Mouse (Mus musculus) brown adipose tissue, adult 24 weeks (tissue): ENCODE measurements around the gene Acvrl1. TPM values are rescaled to one million over a fixed set of nuclear protein-coding genes. Genes with fewer than 3 reads are reported as not detected.

ENCODE experiments used
- H3K27ac ChIP-seq: fragments of 200-500 bp; replicated peaks from 2 replicates; pipeline ENCODE4 v1.5.1; 2012; ENCODE audit warnings: low read depth, mild to moderate bottlenecking, low read length
- H3K4me1 ChIP-seq: fragments of 200-500 bp; 2 replicates; pipeline ENCODE4 v1.6.1; 2012; ENCODE audit warnings: low read length, mixed read lengths; ENCODE audit not compliant: control insufficient read depth, insufficient read depth, insufficient read length
- H3K4me3 ChIP-seq: fragments of 200-500 bp; 2 replicates; pipeline ENCODE4 v1.5.1; 2012; ENCODE audit warnings: low read depth, mild to moderate bottlenecking, low read length, moderate library complexity; ENCODE audit not compliant: insufficient read depth
- polyA plus RNA-seq: library from polyadenylated mRNA; stranded (reverse); fragments of >200 nt; gene quantifications from 2 replicates; pipeline ENCODE4 v1.2.4, GENCODE M21; 2012; ENCODE audit not compliant: missing spikeins, insufficient read depth, insufficient read length

Gene Acvrl1
- polyA plus RNA-seq, 1 experiment: 9.4 TPM

DNA sequence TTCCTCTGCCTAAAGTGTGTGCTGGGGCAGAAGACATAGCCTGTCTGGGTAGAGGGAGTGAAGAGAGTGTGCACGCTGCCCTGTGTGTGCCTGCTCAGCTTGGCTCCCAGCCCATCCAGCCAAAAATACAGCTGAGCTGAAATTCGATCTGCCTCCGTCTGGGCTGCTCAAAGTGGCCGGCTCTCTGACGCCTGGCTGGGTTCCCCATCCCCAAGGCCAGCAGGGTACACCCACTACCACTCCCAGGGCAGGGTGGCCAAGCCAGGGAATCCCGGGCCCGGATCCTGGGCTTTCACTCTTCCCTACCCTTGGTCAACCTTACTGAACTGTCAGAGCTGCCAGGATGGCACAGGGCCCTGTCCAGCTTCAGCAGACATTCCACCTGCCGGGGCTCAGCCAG is 15.2 kb downstream of the Acvrl1 start:
- H3K4me3 ChIP-seq: no peak overlapping the region
- peaks cover 9% of the 10 kb centered on the region for H3K4me1 ChIP-seq
- H3K27ac ChIP-seq: no peak overlapping the region

DNA sequence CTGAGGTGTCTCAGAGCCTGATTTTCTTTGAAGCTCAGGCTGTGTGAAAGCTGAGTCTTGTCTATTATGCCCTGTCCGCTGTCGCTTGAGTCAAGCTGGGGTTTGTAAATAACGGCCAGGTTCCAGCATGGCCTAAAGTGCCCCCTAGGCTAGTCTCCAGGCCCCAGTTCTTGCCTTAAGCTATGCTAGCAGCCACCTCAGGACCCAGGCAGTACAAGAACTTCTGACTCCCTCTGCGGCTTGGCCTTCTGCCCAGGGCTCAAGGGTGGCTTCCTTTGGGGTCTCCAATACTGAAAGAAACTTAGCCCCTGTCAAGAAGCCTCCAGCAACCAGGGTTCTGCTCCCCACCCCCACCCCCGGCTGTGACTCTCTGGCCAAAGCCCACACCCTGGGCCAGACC is 15.9 kb downstream of the Acvrl1 start:
- peaks cover 9% of the 10 kb centered on the region for H3K4me1 ChIP-seq
- peak overlapping the region; percentile 4; the same call in 1 of the 2 replicates for H3K27ac ChIP-seq

DNA sequence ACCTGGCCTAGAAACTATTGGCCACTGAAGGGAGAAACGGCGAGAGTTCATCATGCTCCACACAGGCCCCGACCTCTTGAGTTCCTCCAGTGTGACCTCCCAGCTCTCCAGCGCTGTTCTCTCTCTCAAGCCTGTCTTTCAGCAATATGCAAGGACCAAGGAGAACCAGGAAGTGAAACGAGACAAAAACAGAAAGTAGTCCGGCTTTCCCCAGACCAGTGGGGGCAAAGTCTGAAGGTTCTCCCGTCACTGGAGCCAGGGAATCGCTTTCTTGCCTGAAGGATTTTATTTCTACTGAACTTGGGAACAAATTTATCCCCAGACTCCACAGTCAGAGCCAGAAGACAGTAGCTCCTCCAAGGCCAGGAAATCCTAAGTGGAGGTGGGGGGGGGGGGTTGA is 16.5 kb downstream of the Acvrl1 start:
- H3K27ac ChIP-seq: peak overlapping the region; percentile 4
- 0 out of 2 replicates have a peak overlapping the region, but pooled peaks have one; percentile 6 for H3K4me3 ChIP-seq
- peaks cover 9% of the 10 kb centered on the region for H3K4me1 ChIP-seq

More for the DNA sequence above, 15.9 kb downstream of the Acvrl1 start:
- no peak overlapping the region for H3K4me3 ChIP-seq

DNA sequence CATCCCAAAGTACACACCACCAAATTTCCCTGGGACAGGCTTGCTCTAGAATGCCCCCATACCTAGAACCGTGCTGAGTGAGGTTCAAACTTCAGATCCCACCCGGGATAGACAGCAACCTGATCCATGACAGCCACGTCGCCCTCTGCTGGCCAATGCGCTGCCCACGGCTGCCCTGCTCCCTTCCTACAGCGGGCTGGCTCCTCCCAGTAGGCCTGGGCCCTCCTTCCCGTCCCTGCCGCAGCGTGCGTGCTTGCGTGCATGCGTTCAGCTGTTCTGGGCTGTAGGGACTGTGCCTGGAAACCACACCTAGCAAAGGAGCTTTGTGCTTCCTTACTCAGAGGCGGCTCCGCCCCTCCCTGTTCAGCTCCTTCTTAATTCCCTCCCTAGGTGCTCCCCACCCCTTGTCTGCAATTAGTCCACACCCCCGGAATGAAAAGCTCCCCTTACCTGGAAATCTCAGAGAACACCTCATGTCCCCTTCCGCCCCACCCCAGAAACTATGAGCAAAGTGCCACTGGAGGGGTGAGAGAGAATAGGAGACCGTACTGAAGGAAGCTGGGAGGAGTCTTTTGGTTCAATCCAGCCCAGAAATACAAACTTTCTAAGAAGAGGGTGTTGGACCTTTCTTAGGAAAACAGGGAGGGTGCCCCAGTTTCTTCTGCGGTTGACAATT is 17.2 kb downstream of the Acvrl1 start:
- H3K4me1 ChIP-seq: peaks cover 9% of the 10 kb centered on the region
- peak overlapping the region; percentile 61 for H3K27ac ChIP-seq
- H3K4me3 ChIP-seq: peak overlapping the region; percentile 39

DNA sequence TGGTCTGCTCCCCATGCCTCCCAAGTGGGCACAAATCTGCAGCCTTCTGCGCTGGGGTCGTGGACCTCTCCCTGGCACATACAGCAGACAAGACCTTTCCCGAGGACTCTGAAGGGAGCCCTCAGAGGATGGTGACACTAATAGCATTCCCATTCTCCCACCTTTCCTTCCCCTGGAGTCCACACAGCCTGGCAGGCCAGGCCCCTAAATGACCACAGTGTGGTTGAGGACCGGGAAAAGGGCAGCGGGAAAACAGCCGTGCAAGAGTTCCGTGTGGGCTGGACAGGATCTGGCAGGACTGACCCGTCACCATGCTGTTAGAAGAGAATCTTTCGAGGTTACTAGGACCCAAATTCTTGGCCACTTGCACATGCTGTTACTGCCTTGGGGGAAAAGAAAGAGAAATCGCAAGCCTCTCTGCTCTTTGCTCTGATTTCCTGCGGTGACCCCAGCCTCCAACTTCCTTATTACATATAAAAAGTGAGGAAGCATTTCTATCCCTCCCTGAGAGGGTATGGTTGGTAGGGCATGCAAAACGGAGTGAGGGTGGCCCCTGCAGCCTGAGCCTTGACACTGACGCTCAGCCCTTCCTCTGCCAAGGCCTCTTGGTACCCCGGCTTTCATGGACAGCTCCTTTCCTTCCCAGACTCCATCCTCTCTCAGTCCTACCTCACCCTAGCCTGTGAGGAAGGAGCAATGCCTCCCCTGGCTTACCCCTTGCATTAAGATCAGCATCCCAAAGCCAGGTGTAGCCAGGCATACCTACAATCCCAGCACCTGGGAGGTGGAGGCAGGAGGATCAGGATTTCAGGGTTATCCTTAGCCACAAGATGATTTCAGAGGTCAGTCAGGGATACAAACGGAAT is 18.0 kb downstream of the Acvrl1 start:
- Histone ChIP-seq H3K4me3 (peak overlapping the region; percentile 39), H3K27ac (peak overlapping the region; percentile 61), H3K4me1 (peaks cover 9% of the 10 kb centered on the region)

DNA sequence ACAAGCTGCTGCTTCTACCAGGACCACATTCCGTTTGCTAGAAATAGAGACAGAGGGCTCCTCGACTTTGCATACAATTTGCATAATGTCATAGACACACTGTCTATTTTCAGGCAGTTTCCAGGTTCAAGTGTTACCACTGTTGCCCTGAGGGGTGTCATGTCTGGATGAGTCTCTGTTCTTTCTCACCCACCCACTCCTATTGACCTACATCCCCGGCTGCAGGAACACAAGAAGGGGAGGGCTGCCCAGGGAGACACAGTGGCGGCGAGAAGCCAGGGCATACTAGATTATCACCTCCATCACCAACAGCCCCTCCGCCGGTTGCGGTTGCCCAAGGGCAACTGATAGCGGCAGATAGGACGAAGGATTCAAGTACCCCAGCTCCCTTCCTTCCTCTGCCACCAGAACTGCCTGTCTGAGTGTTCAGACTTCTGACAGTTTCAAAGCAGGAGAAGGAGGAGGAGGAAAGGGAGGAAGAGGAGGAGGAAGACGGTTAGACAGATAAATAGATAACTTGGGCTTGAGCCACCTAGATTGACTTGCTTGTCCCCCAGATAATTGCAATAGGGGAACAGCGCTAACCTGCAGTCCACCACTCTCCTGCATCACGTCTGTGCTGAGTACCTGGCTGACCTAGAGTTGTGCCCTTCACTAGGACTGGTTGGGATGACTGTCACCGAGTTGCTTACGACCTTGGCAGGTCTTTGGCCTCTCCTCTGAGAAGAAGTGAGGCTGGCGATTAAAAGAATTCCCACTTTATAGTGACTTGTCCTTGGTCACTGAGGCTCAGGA is 19.0 kb downstream of the Acvrl1 start:
- Histone ChIP-seq H3K27ac (no peak overlapping the region), H3K4me1 (peaks cover 9% of the 10 kb centered on the region), H3K4me3 (no peak overlapping the region)

DNA sequence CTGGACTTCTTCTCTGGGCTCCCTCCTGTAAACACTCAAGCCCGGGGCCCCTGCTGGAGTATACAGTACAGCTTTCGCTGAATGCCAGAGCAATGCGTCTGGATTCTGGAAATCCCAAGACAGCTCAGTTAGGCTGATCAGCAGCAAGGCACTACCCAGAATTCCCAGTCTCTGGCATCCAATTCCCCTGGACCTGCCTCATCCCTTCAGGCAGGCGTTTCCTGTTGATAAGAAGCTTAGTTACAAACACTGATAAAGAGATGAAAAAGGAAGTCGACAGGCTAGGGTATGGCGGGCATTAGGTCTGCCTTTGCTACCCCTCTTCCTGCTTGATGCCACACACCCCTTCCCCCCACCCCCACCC is 19.6 kb downstream of the Acvrl1 start:
- H3K4me1 ChIP-seq: peaks cover 9% of the 10 kb centered on the region
- no peak overlapping the region for H3K27ac ChIP-seq
- no peak overlapping the region for H3K4me3 ChIP-seq

DNA sequence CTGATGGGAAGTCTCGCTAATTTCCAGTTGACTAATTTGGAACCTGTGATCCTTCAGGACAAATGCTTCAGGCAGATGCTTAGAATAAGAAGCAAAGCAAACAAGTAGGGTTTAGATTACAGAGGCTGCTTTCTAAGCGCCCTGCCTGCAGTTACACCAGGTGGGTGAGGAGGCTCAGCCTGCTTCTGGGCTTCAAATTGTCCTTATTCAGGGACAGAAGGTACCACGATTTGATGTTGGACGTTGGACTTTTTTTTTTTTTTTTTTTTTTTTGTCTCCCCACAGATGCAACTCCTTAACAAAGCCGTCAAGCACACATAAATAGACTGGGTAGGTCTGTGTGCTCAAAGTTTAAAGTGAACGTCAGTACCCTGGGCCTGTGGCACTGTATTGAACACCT is 20.3 kb downstream of the Acvrl1 start:
- Histone ChIP-seq H3K4me1 (peaks cover 9% of the 10 kb centered on the region; the same call in 1 of the 2 replicates), H3K4me3 (no peak overlapping the region), H3K27ac (no peak overlapping the region)

DNA sequence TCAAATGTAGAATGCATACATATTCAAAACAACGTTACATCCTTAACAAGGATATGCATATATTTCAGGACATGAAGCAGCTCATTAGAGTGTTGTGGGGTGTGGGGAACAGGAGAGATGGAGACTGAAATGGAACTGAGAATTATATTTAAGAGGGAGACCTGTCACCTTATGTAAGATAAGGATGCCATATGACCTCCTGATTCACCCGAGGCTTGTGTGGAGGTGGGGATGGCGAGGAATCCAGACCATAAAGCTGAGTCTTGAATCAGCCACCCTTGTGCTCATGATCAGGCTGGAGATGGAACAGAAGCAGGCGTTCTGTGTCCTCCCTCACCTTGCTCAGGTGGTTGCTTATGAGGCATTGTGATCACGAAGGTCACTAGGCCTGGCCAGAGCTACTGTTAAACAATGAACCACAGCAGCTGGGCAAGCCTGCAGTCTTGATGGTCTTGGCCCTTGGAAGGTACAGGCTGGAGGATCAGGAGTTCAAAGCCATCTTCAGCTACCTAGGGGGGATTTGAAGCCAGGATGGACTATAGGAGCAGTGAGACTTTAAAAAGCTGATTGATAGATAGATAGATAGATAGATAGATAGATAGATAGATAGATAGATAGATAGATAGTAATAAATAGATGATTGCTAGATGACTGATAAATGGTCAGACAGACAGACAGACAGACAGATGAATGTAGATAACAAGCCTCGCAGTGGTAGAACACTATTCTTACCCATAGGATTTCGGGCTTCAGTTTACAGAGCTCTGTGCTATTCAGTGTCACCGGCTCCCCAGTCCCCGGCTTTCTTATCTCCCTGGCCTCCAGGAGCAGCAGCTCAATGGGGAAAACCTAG is 23.3 kb downstream of the Acvrl1 start:
- Histone ChIP-seq H3K27ac (no peak overlapping the region), H3K4me1 (peaks cover 2% of the 10 kb centered on the region; the same call in 1 of the 2 replicates), H3K4me3 (no peak overlapping the region)

DNA sequence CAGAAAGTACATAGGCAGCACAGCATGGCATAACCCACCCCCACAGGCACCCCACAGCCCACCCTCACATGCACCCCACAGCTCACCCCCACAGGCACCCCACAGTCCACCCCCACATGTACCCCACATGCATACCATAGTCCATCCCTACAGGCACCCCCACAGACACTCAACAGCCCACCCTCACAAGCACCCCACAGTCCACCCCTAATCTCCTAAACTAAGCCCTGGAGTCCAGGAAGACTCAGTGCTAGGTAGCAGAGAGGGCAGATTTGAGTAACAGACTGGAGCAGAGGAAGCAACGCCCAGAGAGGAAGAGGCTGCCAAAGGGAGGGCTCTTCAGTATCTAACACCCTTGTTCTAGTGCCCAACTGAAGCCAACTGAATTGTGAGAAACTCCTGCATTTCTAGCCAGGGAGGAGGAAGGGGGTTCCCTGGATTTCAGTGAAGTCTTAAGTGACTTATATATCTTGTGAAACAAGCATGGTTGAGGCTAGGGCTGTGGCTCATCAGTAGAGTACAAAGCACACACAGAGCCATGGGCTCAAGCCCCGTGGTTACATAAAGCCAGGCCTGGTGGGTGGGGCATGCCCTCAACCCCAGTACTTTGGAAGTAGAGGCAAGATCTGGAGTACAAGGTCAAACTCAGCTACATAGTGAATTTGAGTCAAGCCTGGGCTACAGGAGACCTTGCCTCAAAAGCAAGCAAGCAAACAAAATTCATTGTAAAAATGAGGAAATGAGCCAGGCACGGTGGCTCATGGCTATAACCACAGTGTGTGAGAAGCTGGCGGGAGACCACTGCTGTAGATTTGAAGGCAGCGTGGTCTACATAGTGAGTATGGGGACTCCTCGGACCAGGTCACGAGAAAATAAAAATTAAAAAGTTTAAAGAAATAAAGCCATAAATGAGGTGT is 26.6 kb downstream of the Acvrl1 start:
- H3K4me3 ChIP-seq: no peak overlapping the region
- H3K27ac ChIP-seq: no peak overlapping the region
- no peaks in the 10 kb centered on the region for H3K4me1 ChIP-seq

DNA sequence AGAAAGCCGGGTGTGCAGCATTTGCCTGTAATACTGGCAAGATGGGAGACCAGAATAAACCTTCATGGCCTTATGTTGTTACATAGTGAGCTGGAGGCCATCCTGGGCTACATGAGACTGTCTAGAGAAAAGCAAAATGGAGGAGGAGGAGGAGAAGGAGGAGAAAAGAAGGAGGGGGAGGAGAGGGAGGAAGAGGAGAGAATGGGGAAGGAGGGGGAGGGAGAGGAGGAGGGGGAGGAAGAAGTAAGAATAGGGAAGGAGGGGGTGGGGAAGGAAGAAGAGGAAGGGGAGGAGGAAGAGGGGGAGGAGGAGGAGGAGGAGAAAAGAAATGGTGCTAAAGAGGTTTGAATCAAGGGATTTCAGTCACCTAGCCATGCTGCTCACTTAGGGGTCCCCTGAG is 31.8 kb downstream of the Acvrl1 start:
- H3K4me3 ChIP-seq: no peak overlapping the region
- no peak overlapping the region for H3K27ac ChIP-seq
- H3K4me1 ChIP-seq: no peaks in the 10 kb centered on the region

DNA sequence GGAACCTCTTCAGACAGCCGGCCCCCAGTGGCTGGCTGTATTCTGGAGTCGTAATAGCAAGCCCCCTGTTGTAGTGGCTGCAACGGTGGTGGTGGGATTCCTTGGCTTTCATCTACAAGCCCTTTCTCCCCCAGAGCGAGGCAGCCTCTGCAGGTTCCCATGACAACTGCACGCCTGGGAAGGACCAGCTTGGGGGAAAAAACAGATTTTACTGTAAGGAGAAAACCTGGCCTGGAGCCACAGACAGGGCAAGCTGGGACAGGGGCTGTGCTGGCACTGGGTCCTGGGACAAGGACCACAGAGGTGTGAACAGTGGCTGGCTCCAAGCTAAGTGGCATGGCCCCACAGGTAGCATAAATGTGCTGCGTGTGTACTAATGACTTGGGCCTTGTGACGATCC is 32.3 kb downstream of the Acvrl1 start:
- Histone ChIP-seq H3K27ac (no peak overlapping the region), H3K4me1 (no peaks in the 10 kb centered on the region), H3K4me3 (no peak overlapping the region)

DNA sequence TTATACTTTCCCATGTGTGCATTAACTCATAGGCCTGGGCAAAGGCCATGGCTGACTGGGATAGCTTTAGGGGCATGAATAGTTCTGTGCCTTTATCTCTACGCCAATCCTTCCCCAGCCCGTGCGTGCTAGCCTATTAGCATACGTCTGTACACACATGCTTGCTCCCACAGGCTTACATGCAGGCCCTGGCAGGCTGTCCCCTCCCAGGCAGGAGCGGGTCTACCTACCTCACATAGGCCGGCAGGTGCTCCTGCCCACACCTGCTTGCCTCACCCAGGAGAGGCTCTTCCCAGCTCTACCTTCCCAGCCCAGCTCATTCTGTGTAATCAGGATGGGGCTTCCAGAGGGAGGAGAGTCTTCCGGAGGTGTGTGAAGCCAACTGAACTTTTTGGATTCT is 33.2 kb downstream of the Acvrl1 start:
- Histone ChIP-seq H3K4me1 (no peaks in the 10 kb centered on the region), H3K4me3 (no peak overlapping the region), H3K27ac (no peak overlapping the region)

DNA sequence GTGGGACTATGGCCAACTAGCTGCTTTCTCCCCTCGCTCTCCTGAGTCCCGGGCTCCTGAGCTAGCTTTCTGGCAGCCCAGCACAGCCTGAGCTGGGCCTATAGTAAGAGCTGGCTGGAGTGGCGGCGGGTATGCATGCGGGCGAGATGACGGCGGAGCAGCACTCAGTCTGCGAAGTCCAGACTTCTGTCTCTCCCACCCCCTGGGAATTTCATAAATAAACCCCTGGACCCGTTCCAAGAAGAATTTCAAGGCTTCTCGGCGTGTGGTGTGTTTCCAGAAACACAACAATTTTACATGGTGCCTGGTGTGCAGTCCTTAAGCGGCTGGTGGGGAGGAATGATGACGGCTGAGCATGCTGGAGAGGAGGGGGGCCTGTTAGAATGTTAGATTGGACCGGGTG is 34.7 kb downstream of the Acvrl1 start:
- H3K4me3 ChIP-seq: no peak overlapping the region
- H3K4me1 ChIP-seq: no peaks in the 10 kb centered on the region
- no peak overlapping the region for H3K27ac ChIP-seq
